Mouse (Mus musculus): ENCODE measurements around the gene Wsb1.

DNA sequence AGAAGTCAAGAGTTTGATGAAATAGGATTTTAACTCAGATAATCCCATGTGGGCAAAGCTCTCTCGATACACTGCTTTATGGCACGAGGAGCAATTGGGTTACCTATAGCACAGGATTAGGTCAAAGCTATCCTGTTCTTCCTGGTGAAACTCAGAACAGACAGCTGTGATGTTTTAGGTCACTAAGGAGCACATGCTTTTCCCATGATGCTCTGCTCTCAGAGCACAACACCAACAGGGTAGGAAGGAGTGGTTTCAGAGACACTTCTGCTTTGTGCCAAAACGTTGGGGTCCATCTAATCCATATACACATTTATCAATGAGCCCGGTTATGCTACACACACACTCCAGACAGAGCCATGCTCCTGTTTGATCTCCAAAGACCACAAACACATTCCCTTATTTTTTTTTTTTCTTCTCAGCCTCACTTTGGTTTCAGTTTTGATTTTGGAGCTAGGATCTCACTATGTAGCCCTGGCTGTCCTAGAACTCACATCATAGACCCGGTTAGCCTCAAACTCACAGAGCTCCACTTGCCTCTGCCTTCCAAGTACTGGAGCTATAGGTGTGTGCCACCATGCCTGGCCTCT lies 44.5 kb downstream of the Wsb1 start:
- TF ChIP-seq CTCF (IDR thresholded peaks at IDR 0.05; ENCODE audit: extremely low read depth, insufficient read depth, low read length) = no peak
- no peak for TF ChIP-seq POLR2A (IDR thresholded peaks at IDR 0.05; ENCODE audit: extremely low read depth, insufficient read depth, low read length)
